Mouse (Mus musculus) MEL (cell line): ENCODE measurements at regions not wholly inside any gene's neighbourhood (a gene's known extent, or its start where the extent isn't known, plus 50 kb on each side); places are given as distances from the start of the nearest gene placed in this dataset.

Experiments used
- CTCF ChIP-seq, 3 experiments: IDR thresholded peaks in 2 of 3; conservative IDR thresholded peaks in 1 of 3; 2 replicates each; pipeline ENCODE4 v1.5.1; 2011 to 2012; ENCODE audit warnings: low read length in 3 of 3, low read depth in 2 of 3, mild to moderate bottlenecking in 2 of 3, improper control_type of control experiment in 1 of 3, inconsistent platforms in 1 of 3, mixed read lengths in 1 of 3, moderate library complexity in 1 of 3; ENCODE audit not compliant: control insufficient read depth in 1 of 3, insufficient read depth in 1 of 3, poor library complexity in 1 of 3, severe bottlenecking in 1 of 3
- E2F4 ChIP-seq: IDR thresholded peaks from 2 replicates; pipeline ENCODE4 v1.6.1; 2011; ENCODE audit warnings: low read depth, low read length, improper control_type of control experiment, borderline replicate concordance
- HCFC1 ChIP-seq: IDR thresholded peaks from 2 replicates; pipeline ENCODE4 v1.6.1; 2012; ENCODE audit warnings: low read depth, mild to moderate bottlenecking, inconsistent platforms, low read length, improper control_type of control experiment, moderate library complexity
- KAT2A ChIP-seq: conservative IDR thresholded peaks from 2 replicates; pipeline ENCODE4 v1.6.1; 2012; ENCODE audit warnings: low read depth, low read length, improper control_type of control experiment, inconsistent platforms
- MAZ ChIP-seq: IDR thresholded peaks from 2 replicates; pipeline ENCODE4 v1.6.1; 2012; ENCODE audit warnings: low read depth, mild to moderate bottlenecking, inconsistent platforms, low read length, improper control_type of control experiment
- MXI1 ChIP-seq: IDR thresholded peaks from 2 replicates; pipeline ENCODE4 v1.6.1; 2011; ENCODE audit warnings: mild to moderate bottlenecking, low read depth, low read length, improper control_type of control experiment
- MYB ChIP-seq: IDR thresholded peaks from 2 replicates; pipeline ENCODE4 v1.6.1; 2011; ENCODE audit warnings: mild to moderate bottlenecking, low read depth, low read length, improper control_type of control experiment
- POLR2A ChIP-seq, 2 experiments: IDR thresholded peaks; 2 replicates each; pipeline ENCODE4 v1.6.1; 2011 to 2012; ENCODE audit warnings: low read length in 2 of 2, mild to moderate bottlenecking in 2 of 2, control low read depth in 1 of 2, improper control_type of control experiment in 1 of 2, low read depth in 1 of 2, moderate library complexity in 1 of 2; ENCODE audit not compliant: control insufficient read depth in 1 of 2, insufficient read depth in 1 of 2, poor library complexity in 1 of 2
- SMC3 ChIP-seq: IDR thresholded peaks from 2 replicates; pipeline ENCODE4 v1.6.1; 2011; ENCODE audit warnings: low read depth, low read length, improper control_type of control experiment
- USF1 ChIP-seq: IDR thresholded peaks from 2 replicates; pipeline ENCODE4 v1.6.1; 2014; ENCODE audit warnings: low read depth, mild to moderate bottlenecking, inconsistent platforms, low read length, improper control_type of control experiment, moderate library complexity
- ZKSCAN1 ChIP-seq: IDR thresholded peaks from 2 replicates; pipeline ENCODE4 v1.6.1; 2012; ENCODE audit warnings: low read depth, mild to moderate bottlenecking, inconsistent platforms, low read length, improper control_type of control experiment, moderate library complexity
- ZMIZ1 ChIP-seq: IDR thresholded peaks from 2 replicates; pipeline ENCODE4 v1.6.1; 2012; ENCODE audit warnings: low read depth, mild to moderate bottlenecking, inconsistent platforms, low read length, improper control_type of control experiment, moderate library complexity
- ZNF384 ChIP-seq: IDR thresholded peaks from 2 replicates; pipeline ENCODE4 v1.6.1; 2012; ENCODE audit warnings: low read depth, mild to moderate bottlenecking, inconsistent platforms, low read length, improper control_type of control experiment

GRCm38 (mm10) chr6:101502149-101502548, 124.5 kb upstream of the Pdzrn3 start:
- TF ChIP-seq POLR2A (IDR thresholded peaks at IDR 0.05; ENCODE audit: control insufficient read depth in 1 of 2, insufficient read depth in 1 of 2, low read depth in 1 of 2, low read length in 2 of 2, poor library complexity in 1 of 2) (no peak), SMC3 (no peak), E2F4 (no peak), CTCF (IDR thresholded peaks at IDR 0.05 in 2 of 3, conservative IDR thresholded peaks at IDR 0.05 in 1 of 3; ENCODE audit: control insufficient read depth in 1 of 3, insufficient read depth in 1 of 3, low read depth in 2 of 3, low read length in 3 of 3, poor library complexity in 1 of 3, severe bottlenecking in 1 of 3) (no peak), MAZ (no peak), MXI1 (no peak), KAT2A (no peak), MYB (no peak), ZMIZ1 (no peak), ZNF384 (no peak), USF1 (no peak), ZKSCAN1 (no peak), HCFC1 (no peak)
